Mouse (Mus musculus) lung, embryonic 15.5 days (tissue): ENCODE data around the gene Slc25a19. TPM values are rescaled to one million over a fixed set of nuclear protein-coding genes. Genes with fewer than 3 reads are reported as not detected.
A peak's percentile ranks its signal among the peaks of the same experiment; 100 is the strongest.

Source experiments
- ATAC-seq: fragments of 200-750 bp; cut with Nextera tagmentation; 2 replicates; pipeline ENCODE4 v1.8.0; 2017; ENCODE audit warnings: moderate number of reproducible peaks, borderline replicate concordance; ENCODE audit not compliant: low FRiP score, low TSS enrichment; ENCODE audit errors: extremely low read depth
- H3K27ac ChIP-seq: fragments of 300-500 bp; sonication (generic); 2 replicates; pipeline ENCODE4 v1.5.1; 2015; ENCODE audit warnings: moderate library complexity, mild to moderate bottlenecking, inconsistent platforms
- H3K27me3 ChIP-seq: fragments of 300-500 bp; sonication (generic); 2 replicates; pipeline ENCODE4 v1.6.1; 2015; ENCODE audit warnings: inconsistent platforms
- H3K36me3 ChIP-seq: fragments of 300-500 bp; sonication (generic); 2 replicates; pipeline ENCODE4 v1.6.1; 2015; ENCODE audit warnings: inconsistent platforms
- H3K4me1 ChIP-seq: fragments of 300-500 bp; sonication (generic); 2 replicates; pipeline ENCODE4 v1.6.1; 2015; ENCODE audit warnings: inconsistent platforms
- H3K4me2 ChIP-seq: fragments of 300-500 bp; sonication (generic); 2 replicates; pipeline ENCODE4 v1.6.1; 2015; ENCODE audit warnings: inconsistent platforms, mild to moderate bottlenecking, moderate library complexity
- H3K4me3 ChIP-seq: fragments of 300-500 bp; sonication (generic); 2 replicates; pipeline ENCODE4 v1.5.1; 2015; ENCODE audit warnings: mild to moderate bottlenecking, inconsistent platforms
- H3K9ac ChIP-seq: fragments of 300-500 bp; sonication (generic); 2 replicates; pipeline ENCODE4 v1.6.1; 2015; ENCODE audit warnings: inconsistent platforms
- H3K9me3 ChIP-seq: fragments of 300-500 bp; sonication (generic); 2 replicates; pipeline ENCODE4 v1.6.1; 2016; ENCODE audit warnings: inconsistent platforms
- WGBS: fragments of 180-500 bp; shearing (Covaris S2); methylation state at CpG from one replicate; pipeline ENCODE4 v1.1.7; 2015; 5-methylcytosine and 5-hydroxymethylcytosine counted together
- polyA plus RNA-seq: library from polyadenylated mRNA; unstranded; fragments of >200 nt; fragmentation: Nextera tagmentation; extraction: Ambion mirVana; gene quantifications from 2 replicates; pipeline ENCODE4 v1.2.1, GENCODE M21; 2015

Slc25a19 gene
- polyA plus RNA-seq, 1 experiment from 2014 or later: 20.9 TPM

- no peaks in the 10 kb centered on the region for H3K4me1 ChIP-seq
- H3K36me3 ChIP-seq: peaks cover 89% of the 10 kb centered on the region
- no peaks in the 10 kb centered on the region for H3K9me3 ChIP-seq
- H3K9ac ChIP-seq: no peak overlapping the region
- ATAC-seq: no peak
- no peak overlapping the region for H3K4me2 ChIP-seq
- H3K27me3 ChIP-seq: no peaks in the 10 kb centered on the region
- H3K27ac ChIP-seq: no peak overlapping the region
- 80% methylated on average over 10 of the region's 10 CpGs for whole genome bisulfite sequencing
- no peak overlapping the region for H3K4me3 ChIP-seq
Observed at GRCm38 (mm10) chr11:115584376-115585073, 43.6 kb downstream of the Slc25a19 start.

GRCm38 (mm10) chr11:115582913-115583606, 45.0 kb downstream of the Slc25a19 start:
- ATAC-seq: no peak
- Histone ChIP-seq H3K27ac (no peak overlapping the region), H3K4me2 (no peak overlapping the region), H3K36me3 (peaks cover 94% of the 10 kb centered on the region), H3K9ac (no peak overlapping the region), H3K4me3 (no peak overlapping the region), H3K4me1 (no peaks in the 10 kb centered on the region), H3K9me3 (no peaks in the 10 kb centered on the region), H3K27me3 (no peaks in the 10 kb centered on the region)
- 72% methylated on average over 10 of the region's 10 CpGs for WGBS

- Histone ChIP-seq H3K27ac (no peak overlapping the region), H3K9ac (no peak overlapping the region), H3K9me3 (no peaks in the 10 kb centered on the region), H3K4me1 (no peaks in the 10 kb centered on the region), H3K36me3 (peaks cover 66% of the 10 kb centered on the region), H3K4me2 (no peak overlapping the region), H3K27me3 (no peaks in the 10 kb centered on the region), H3K4me3 (no peak overlapping the region)
- ATAC-seq: no peak
Observed at GRCm38 (mm10) chr11:115579080-115579479, 49.0 kb downstream of the Slc25a19 start.

GRCm38 (mm10) chr11:115564961-115565360, 63.1 kb downstream of the Slc25a19 start:
- ATAC-seq: no peak
- Histone ChIP-seq H3K27me3 (no peaks in the 10 kb centered on the region), H3K4me2 (peak overlapping the region; percentile 74), H3K4me3 (peak overlapping the region; percentile 86), H3K4me1 (peaks cover 11% of the 10 kb centered on the region), H3K27ac (no peak overlapping the region), H3K36me3 (peaks cover 40% of the 10 kb centered on the region), H3K9me3 (no peaks in the 10 kb centered on the region), H3K9ac (peak overlapping the region; percentile 70)
- 12% methylated on average over 7 of the region's 7 CpGs for WGBS

Other genes starting within 250 kb of the Slc25a19 start
- 13.7 and 15.3 TPM in 2 replicates for gene Cdr2l, start 246.4 kb downstream of the Slc25a19 start, polyA plus RNA-seq
- 204 and 222 TPM in 2 replicates for gene Mrpl58, start 224.5 kb downstream of the Slc25a19 start, polyA plus RNA-seq
- 787 and 840 TPM in 2 replicates for gene Atp5h, start 208.3 kb downstream of the Slc25a19 start, polyA plus RNA-seq
- gene Kctd2, start 208.2 kb downstream of the Slc25a19 start, polyA plus RNA-seq: 16.3 and 17.8 TPM in 2 replicates
- not detected in 2 replicates for gene Trim80, start 187.8 kb downstream of the Slc25a19 start, polyA plus RNA-seq
- 0.55 and 1.9 TPM in 2 replicates for gene Slc16a5, start 165.8 kb downstream of the Slc25a19 start, polyA plus RNA-seq
- 6.6 and 7.1 TPM in 2 replicates for gene Armc7, start 152.6 kb downstream of the Slc25a19 start, polyA plus RNA-seq
- 81.5 and 83.7 TPM in 2 replicates for gene Nt5c, start 136.4 kb downstream of the Slc25a19 start, polyA plus RNA-seq
- gene Jpt1, start 113.9 kb downstream of the Slc25a19 start, polyA plus RNA-seq: 504 and 510 TPM in 2 replicates
- 993 and 1,027 TPM in 2 replicates for gene Sumo2, start 92.0 kb downstream of the Slc25a19 start, polyA plus RNA-seq
- gene Nup85, start 63.9 kb downstream of the Slc25a19 start, polyA plus RNA-seq: 190 and 192 TPM in 2 replicates
- 83.9 and 85.0 TPM in 2 replicates for gene Mrps7, start 24.4 kb downstream of the Slc25a19 start, polyA plus RNA-seq
- gene Gga3, start 24.2 kb downstream of the Slc25a19 start, polyA plus RNA-seq: 15.6 and 18.1 TPM in 2 replicates
- gene Mif4gd, start 15.3 kb downstream of the Slc25a19 start, polyA plus RNA-seq: 29.5 and 32.3 TPM in 2 replicates
- gene Grb2, start 80.3 kb upstream of the Slc25a19 start, polyA plus RNA-seq: 85.6 and 91.0 TPM in 2 replicates
- gene Tmem94, start 137.1 kb upstream of the Slc25a19 start, polyA plus RNA-seq: 23.1 and 24.6 TPM in 2 replicates
- gene Caskin2, start 185.3 kb upstream of the Slc25a19 start, polyA plus RNA-seq: 19.0 and 19.6 TPM in 2 replicates
- 37.3 and 43.0 TPM in 2 replicates for gene Tsen54, start 186.4 kb upstream of the Slc25a19 start, polyA plus RNA-seq
- gene Llgl2, start 195.8 kb upstream of the Slc25a19 start, polyA plus RNA-seq: 35.1 and 40.1 TPM in 2 replicates
- 0.25 and 0.49 TPM in 2 replicates for gene Myo15b, start 230.1 kb upstream of the Slc25a19 start, polyA plus RNA-seq